Mouse (Mus musculus) kidney, embryonic 16.5 days (tissue): Measurements from ENCODE around the gene Cnst. TPM values are rescaled to one million over a fixed set of nuclear protein-coding genes. Genes with fewer than 3 reads are reported as not detected.

Experiments used
- ATAC-seq: fragments of 200-750 bp; cut with Nextera tagmentation; 2 replicates; pipeline ENCODE4 v1.8.0; 2017; ENCODE audit warnings: moderate TSS enrichment; ENCODE audit not compliant: low FRiP score, low TSS enrichment
- H3K27ac ChIP-seq: fragments of 300-500 bp; sonication (generic); 2 replicates; pipeline ENCODE4 v1.5.1; 2014; ENCODE audit warnings: low read length
- H3K27me3 ChIP-seq: fragments of 300-500 bp; sonication (generic); 2 replicates; pipeline ENCODE4 v1.6.1; 2014; ENCODE audit warnings: low read length, control low read depth, mixed read lengths; ENCODE audit not compliant: insufficient read depth
- H3K36me3 ChIP-seq: fragments of 300-500 bp; sonication (generic); 2 replicates; pipeline ENCODE4 v1.6.1; 2014; ENCODE audit warnings: low read length, control low read depth, mixed read lengths; ENCODE audit not compliant: insufficient read depth
- H3K4me1 ChIP-seq: fragments of 300-500 bp; sonication (generic); 2 replicates; pipeline ENCODE4 v1.6.1; 2014; ENCODE audit warnings: low read length, control low read depth, mixed read lengths; ENCODE audit not compliant: insufficient read depth
- H3K4me2 ChIP-seq: fragments of 300-500 bp; sonication (generic); replicated peaks from 2 replicates; pipeline ENCODE4 v1.6.1; 2014; ENCODE audit warnings: low read depth, low read length
- H3K4me3 ChIP-seq: fragments of 300-500 bp; sonication (generic); 2 replicates; pipeline ENCODE4 v1.5.1; 2014; ENCODE audit warnings: mild to moderate bottlenecking, low read length
- H3K9ac ChIP-seq: fragments of 300-500 bp; sonication (generic); replicated peaks from 2 replicates; pipeline ENCODE4 v1.6.1; 2014; ENCODE audit warnings: low read length
- H3K9me3 ChIP-seq: fragments of 300-500 bp; sonication (generic); 2 replicates; pipeline ENCODE4 v1.6.1; 2016; ENCODE audit warnings: low read length, control low read depth
- WGBS: fragments of 180-500 bp; shearing (Covaris S2); extraction: QIAGEN DNeasy Blood & Tissue Kit; methylation state at CpG from one replicate; pipeline ENCODE4 v1.1.7; 2014; 5-methylcytosine and 5-hydroxymethylcytosine counted together
- polyA plus RNA-seq: library from polyadenylated mRNA; unstranded; fragments of >200 nt; fragmentation: Nextera tagmentation; extraction: Ambion mirVana; gene quantifications from 2 replicates; pipeline ENCODE4 v1.2.1, GENCODE M21; 2015

The Cnst gene
- polyA plus RNA-seq, 1 experiment from 2014 or later = 16.3 TPM

DNA sequence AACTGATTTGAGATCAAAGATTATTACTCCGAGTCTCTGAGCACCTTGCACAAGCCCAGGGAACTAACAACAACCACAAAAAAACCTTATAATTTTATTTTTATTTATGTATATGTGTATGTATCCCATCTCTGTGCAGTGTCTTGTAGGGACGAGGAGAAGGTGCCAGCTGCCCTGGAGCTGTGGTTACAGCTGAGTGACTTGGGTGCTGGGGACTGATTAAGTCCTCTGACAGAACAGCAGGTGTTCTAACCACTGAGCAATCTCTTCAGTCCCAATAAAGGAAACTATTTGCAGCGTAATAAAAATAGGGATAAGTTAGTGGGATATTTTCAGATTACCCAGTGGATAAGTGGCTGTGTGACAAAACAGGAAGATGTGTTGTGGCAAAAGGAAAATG, 128.2 kb downstream of the Cnst start:
- 86% methylated on average over 3 of the region's 3 CpGs for WGBS
- H3K4me1 ChIP-seq = peaks cover 4% of the 10 kb centered on the region
- no peaks in the 10 kb centered on the region for H3K9me3 ChIP-seq
- no peak overlapping the region for H3K4me3 ChIP-seq
- H3K36me3 ChIP-seq = peaks cover 26% of the 10 kb centered on the region
- ATAC-seq = no peak
- no peak overlapping the region for H3K27ac ChIP-seq
- H3K27me3 ChIP-seq = no peaks in the 10 kb centered on the region
- no peak overlapping the region for H3K4me2 ChIP-seq
- H3K9ac ChIP-seq = no peak overlapping the region

- H3K4me1 ChIP-seq = no peaks in the 10 kb centered on the region
- no peak for ATAC-seq
- no peak overlapping the region for H3K9ac ChIP-seq
- H3K4me2 ChIP-seq = no peak overlapping the region
- H3K4me3 ChIP-seq = no peak overlapping the region
- H3K36me3 ChIP-seq = peaks cover 31% of the 10 kb centered on the region
- no peaks in the 10 kb centered on the region for H3K27me3 ChIP-seq
- 95% methylated on average over 2 of the region's 2 CpGs for WGBS
- no peak overlapping the region for H3K27ac ChIP-seq
- H3K9me3 ChIP-seq = no peaks in the 10 kb centered on the region
These were observed 130.9 kb downstream of the Cnst start for GRCm38 (mm10) chr1:179677031-179677430.

Other genes with a start within 250 kb of the Cnst start
- gene Smyd3, start 28.3 kb upstream of the Cnst start, polyA plus RNA-seq = 20.2 and 21.4 TPM in 2 replicates
- 27.1 and 38.0 TPM in 2 replicates for gene Tfb2m, start 103 bp upstream of the Cnst start, polyA plus RNA-seq
- gene Sccpdh, start 121.8 kb downstream of the Cnst start, polyA plus RNA-seq = 72.8 and 76.2 TPM in 2 replicates
- not detected in 2 replicates for gene Kif28, start 198.9 kb downstream of the Cnst start, polyA plus RNA-seq